Mouse (Mus musculus) forebrain, embryonic 15.5 days (tissue): Measurements from ENCODE around the gene Opa1. TPM values are rescaled to one million over a fixed set of nuclear protein-coding genes. Genes with fewer than 3 reads are reported as not detected.
A peak's percentile ranks its signal among the peaks of the same experiment; 100 is the strongest.

ENCODE experiments used
- ATAC-seq: fragments of 200-750 bp; cut with Nextera tagmentation; replicated peaks from 2 replicates; pipeline ENCODE4 v1.8.0; 2017; ENCODE audit warnings: mild to moderate bottlenecking, moderate TSS enrichment, moderate library complexity
- H3K27ac ChIP-seq: fragments of 300-500 bp; sonication (generic); replicated peaks from 2 replicates; pipeline ENCODE4 v1.5.1; 2015; ENCODE audit warnings: mild to moderate bottlenecking, inconsistent platforms
- H3K27me3 ChIP-seq: fragments of 300-500 bp; sonication (generic); 2 replicates; pipeline ENCODE4 v1.6.1; 2015; ENCODE audit warnings: inconsistent platforms
- H3K36me3 ChIP-seq: fragments of 300-500 bp; sonication (generic); 2 replicates; pipeline ENCODE4 v1.6.1; 2015; ENCODE audit warnings: mild to moderate bottlenecking, inconsistent platforms
- H3K4me1 ChIP-seq: fragments of 300-500 bp; sonication (generic); 2 replicates; pipeline ENCODE4 v1.6.1; 2015; ENCODE audit warnings: inconsistent platforms
- H3K4me2 ChIP-seq: fragments of 300-500 bp; sonication (generic); replicated peaks from 2 replicates; pipeline ENCODE4 v1.6.1; 2015; ENCODE audit warnings: mild to moderate bottlenecking, inconsistent platforms
- H3K4me3 ChIP-seq: fragments of 300-500 bp; sonication (generic); 2 replicates; pipeline ENCODE4 v1.5.1; 2015; ENCODE audit warnings: mild to moderate bottlenecking, inconsistent platforms
- H3K9ac ChIP-seq: fragments of 300-500 bp; sonication (generic); replicated peaks from 2 replicates; pipeline ENCODE4 v1.6.1; 2015; ENCODE audit warnings: mild to moderate bottlenecking, inconsistent platforms
- H3K9me3 ChIP-seq: fragments of 300-500 bp; sonication (generic); 2 replicates; pipeline ENCODE4 v1.6.1; 2016; ENCODE audit warnings: inconsistent platforms
- WGBS: fragments of 180-500 bp; shearing (Covaris S2); methylation state at CpG from one replicate; pipeline ENCODE4 v1.1.7; 2015; ENCODE audit warnings: mixed read lengths; 5-methylcytosine and 5-hydroxymethylcytosine counted together
- polyA plus RNA-seq: library from polyadenylated mRNA; unstranded; fragments of >200 nt; fragmentation: Nextera tagmentation; extraction: Ambion mirVana; gene quantifications from 2 replicates; pipeline ENCODE4 v1.2.1, GENCODE M21; 2015

The Opa1 gene
- polyA plus RNA-seq, 1 experiment from 2014 or later, result 45.2 TPM

- peak overlapping the region; percentile 90 for H3K9ac ChIP-seq
- no peaks in the 10 kb centered on the region for H3K36me3 ChIP-seq
- H3K4me1 ChIP-seq, result peaks cover 15% of the 10 kb centered on the region
- peak; percentile 21; the same call in 1 of the 2 replicates for ATAC-seq
- no peaks in the 10 kb centered on the region for H3K9me3 ChIP-seq
- H3K4me2 ChIP-seq, result peak overlapping the region; percentile 79
- 0 out of 2 replicates have a peak, but pooled peaks cover 2% of the 10 kb centered on the region for H3K27me3 ChIP-seq
- H3K4me3 ChIP-seq, result peak overlapping the region; percentile 85
- 9% methylated on average over 12 of the region's 12 CpGs for WGBS
- no peak overlapping the region for H3K27ac ChIP-seq
Observed at GRCm38 (mm10) chr16:29579787-29580176, 648 bp downstream of the Opa1 start.

GRCm38 (mm10) chr16:29592171-29592570 is 13.0 kb downstream of the Opa1 start:
- no peak for ATAC-seq
- Histone ChIP-seq H3K27ac (no peak overlapping the region), H3K9ac (no peak overlapping the region), H3K4me2 (no peak overlapping the region), H3K4me3 (no peak overlapping the region), H3K27me3 (no peaks in the 10 kb centered on the region), H3K36me3 (peaks cover 64% of the 10 kb centered on the region), H3K9me3 (no peaks in the 10 kb centered on the region), H3K4me1 (no peaks in the 10 kb centered on the region)
- WGBS, result 83% methylated on average over 7 of the region's 7 CpGs

GRCm38 (mm10) chr16:29597122-29597521 is 18.0 kb downstream of the Opa1 start:
- no peak overlapping the region for H3K9ac ChIP-seq
- WGBS, result 85% methylated on average over 4 of the region's 4 CpGs
- no peak overlapping the region for H3K27ac ChIP-seq
- H3K27me3 ChIP-seq, result no peaks in the 10 kb centered on the region
- H3K36me3 ChIP-seq, result peaks cover 46% of the 10 kb centered on the region
- no peak overlapping the region for H3K4me2 ChIP-seq
- ATAC-seq, result no peak
- no peak overlapping the region for H3K4me3 ChIP-seq
- no peaks in the 10 kb centered on the region for H3K9me3 ChIP-seq
- H3K4me1 ChIP-seq, result no peaks in the 10 kb centered on the region

GRCm38 (mm10) chr16:29605546-29605945 is 26.4 kb downstream of the Opa1 start:
- Histone ChIP-seq H3K4me1 (no peaks in the 10 kb centered on the region), H3K36me3 (peaks cover 61% of the 10 kb centered on the region)

GRCm38 (mm10) chr16:29607131-29607530 is 28.0 kb downstream of the Opa1 start:
- no peak for ATAC-seq
- peaks cover 72% of the 10 kb centered on the region for H3K36me3 ChIP-seq
- no peaks in the 10 kb centered on the region for H3K27me3 ChIP-seq
- no peak overlapping the region for H3K4me2 ChIP-seq
- no peaks in the 10 kb centered on the region for H3K9me3 ChIP-seq
- H3K4me3 ChIP-seq, result no peak overlapping the region
- WGBS, result 89% methylated on average over 7 of the region's 7 CpGs
- H3K27ac ChIP-seq, result no peak overlapping the region
- no peaks in the 10 kb centered on the region for H3K4me1 ChIP-seq
- no peak overlapping the region for H3K9ac ChIP-seq

More at GRCm38 (mm10) chr16:29605546-29605945, 26.4 kb downstream of the Opa1 start:
- ATAC-seq, result no peak
- no peaks in the 10 kb centered on the region for H3K27me3 ChIP-seq
- no peaks in the 10 kb centered on the region for H3K9me3 ChIP-seq
- H3K9ac ChIP-seq, result no peak overlapping the region
- 90% methylated on average over 8 of the region's 8 CpGs for WGBS
- no peak overlapping the region for H3K4me3 ChIP-seq
- no peak overlapping the region for H3K4me2 ChIP-seq
- H3K27ac ChIP-seq, result no peak overlapping the region

- WGBS, result 78% methylated on average over 9 of the region's 9 CpGs
- Histone ChIP-seq H3K4me3 (no peak overlapping the region), H3K4me1 (no peaks in the 10 kb centered on the region), H3K27me3 (no peaks in the 10 kb centered on the region), H3K9me3 (no peaks in the 10 kb centered on the region), H3K27ac (no peak overlapping the region), H3K9ac (no peak overlapping the region), H3K4me2 (no peak overlapping the region), H3K36me3 (peaks cover 84% of the 10 kb centered on the region)
- no peak for ATAC-seq
Observed at GRCm38 (mm10) chr16:29614762-29615161, 35.6 kb downstream of the Opa1 start.

- Histone ChIP-seq H3K4me3 (no peak overlapping the region), H3K27ac (no peak overlapping the region), H3K27me3 (no peaks in the 10 kb centered on the region), H3K9me3 (no peaks in the 10 kb centered on the region), H3K36me3 (peaks cover 71% of the 10 kb centered on the region), H3K4me1 (no peaks in the 10 kb centered on the region), H3K9ac (no peak overlapping the region), H3K4me2 (no peak overlapping the region)
- peak; percentile 51; the same call in 1 of the 2 replicates for ATAC-seq
- WGBS, result 73% methylated on average over 1 of the region's 1 CpGs
Observed at GRCm38 (mm10) chr16:29629053-29629452, 49.9 kb downstream of the Opa1 start.

- no peaks in the 10 kb centered on the region for H3K9me3 ChIP-seq
- ATAC-seq, result no peak
- no peak overlapping the region for H3K4me3 ChIP-seq
- no peaks in the 10 kb centered on the region for H3K4me1 ChIP-seq
- WGBS, result 15% methylated on average over 4 of the region's 4 CpGs
- H3K36me3 ChIP-seq, result peaks cover 30% of the 10 kb centered on the region
- no peak overlapping the region for H3K4me2 ChIP-seq
- no peaks in the 10 kb centered on the region for H3K27me3 ChIP-seq
- H3K27ac ChIP-seq, result no peak overlapping the region
- H3K9ac ChIP-seq, result no peak overlapping the region
Observed at GRCm38 (mm10) chr16:29635780-29636179, 56.6 kb downstream of the Opa1 start.

GRCm38 (mm10) chr16:29642376-29642775 is 63.2 kb downstream of the Opa1 start:
- WGBS, result 28% methylated on average over 1 of the region's 1 CpGs
- no peak overlapping the region for H3K27ac ChIP-seq
- ATAC-seq, result peak; percentile 53; the same call in 1 of the 2 replicates

GRCm38 (mm10) chr16:29644871-29645270 is 65.7 kb downstream of the Opa1 start:
- Histone ChIP-seq H3K27ac (no peak overlapping the region), H3K27me3 (no peaks in the 10 kb centered on the region), H3K9ac (no peak overlapping the region), H3K4me2 (no peak overlapping the region), H3K9me3 (no peaks in the 10 kb centered on the region), H3K4me3 (no peak overlapping the region), H3K36me3 (peaks cover 18% of the 10 kb centered on the region), H3K4me1 (no peaks in the 10 kb centered on the region)
- ATAC-seq, result no peak
- 62% methylated on average over 3 of the region's 3 CpGs for WGBS

More at GRCm38 (mm10) chr16:29642376-29642775, 63.2 kb downstream of the Opa1 start:
- Histone ChIP-seq H3K4me3 (no peak overlapping the region), H3K9ac (no peak overlapping the region), H3K4me2 (no peak overlapping the region), H3K27me3 (no peaks in the 10 kb centered on the region), H3K9me3 (no peaks in the 10 kb centered on the region), H3K4me1 (no peaks in the 10 kb centered on the region), H3K36me3 (peaks cover 13% of the 10 kb centered on the region)

GRCm38 (mm10) chr16:29646202-29646601 is 67.1 kb downstream of the Opa1 start:
- no peak for ATAC-seq

GRCm38 (mm10) chr16:29656187-29656825 is 77.2 kb downstream of the Opa1 start:
- Histone ChIP-seq H3K4me2 (no peak overlapping the region), H3K4me3 (no peak overlapping the region), H3K36me3 (peaks cover 8% of the 10 kb centered on the region), H3K9ac (no peak overlapping the region), H3K9me3 (no peaks in the 10 kb centered on the region), H3K27me3 (no peaks in the 10 kb centered on the region), H3K4me1 (peaks cover 34% of the 10 kb centered on the region), H3K27ac (peak overlapping the region; percentile 92)
- 61% methylated on average over 9 of the region's 9 CpGs for WGBS
- no peak for ATAC-seq

More at GRCm38 (mm10) chr16:29646202-29646601, 67.1 kb downstream of the Opa1 start:
- no peak overlapping the region for H3K27ac ChIP-seq
- H3K27me3 ChIP-seq, result no peaks in the 10 kb centered on the region
- H3K9ac ChIP-seq, result no peak overlapping the region
- no peak overlapping the region for H3K4me2 ChIP-seq
- peaks cover 17% of the 10 kb centered on the region for H3K36me3 ChIP-seq
- H3K4me3 ChIP-seq, result no peak overlapping the region
- H3K4me1 ChIP-seq, result no peaks in the 10 kb centered on the region
- H3K9me3 ChIP-seq, result no peaks in the 10 kb centered on the region

GRCm38 (mm10) chr16:29656901-29657300 is 77.8 kb downstream of the Opa1 start:
- 31% methylated on average over 10 of the region's 10 CpGs for WGBS
- Histone ChIP-seq H3K36me3 (peaks cover 5% of the 10 kb centered on the region), H3K27ac (peak overlapping the region; percentile 92), H3K9me3 (no peaks in the 10 kb centered on the region), H3K9ac (no peak overlapping the region), H3K4me3 (no peak overlapping the region), H3K4me2 (peak overlapping the region; percentile 40; the same call in 1 of the 2 replicates), H3K27me3 (no peaks in the 10 kb centered on the region), H3K4me1 (peaks cover 34% of the 10 kb centered on the region)
- no peak for ATAC-seq
